Mouse (Mus musculus): ENCODE results near the gene Prkab1.

DNA sequence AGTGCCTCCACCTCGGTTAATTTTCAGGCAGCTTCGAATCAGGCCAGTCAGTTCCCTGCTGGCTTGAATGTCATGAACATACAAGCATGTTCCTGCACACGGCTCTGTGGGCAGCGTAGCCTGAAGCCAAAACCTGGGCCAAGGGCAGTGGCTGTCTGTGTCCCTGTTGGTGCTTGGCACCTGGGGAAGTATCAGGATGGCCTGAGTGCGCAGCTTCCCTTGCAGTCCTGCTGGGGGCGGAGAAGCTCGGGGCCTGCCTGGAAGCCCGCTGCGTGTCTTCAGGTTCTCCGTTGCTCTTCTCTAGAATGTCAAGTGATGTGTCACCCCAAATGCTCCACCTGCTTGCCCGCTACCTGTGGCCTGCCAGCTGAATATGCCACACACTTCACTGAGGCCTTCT, 39.2 kb downstream of the Prkab1 start:
- TF ChIP-seq CTCF (IDR thresholded peaks at IDR 0.05; ENCODE audit: low read depth, low read length) (no peak), POLR2A (IDR thresholded peaks at IDR 0.05; ENCODE audit: borderline replicate concordance, low read depth, low read length) (no peak)
